Mouse (Mus musculus): ENCODE measurements at regions not wholly inside any gene's neighbourhood (a gene's known extent, or its start where the extent isn't known, plus 50 kb on each side); places are given as distances from the start of the nearest gene placed in this dataset.
A peak's percentile ranks its signal among the peaks of the same experiment; 100 is the strongest.

DNA sequence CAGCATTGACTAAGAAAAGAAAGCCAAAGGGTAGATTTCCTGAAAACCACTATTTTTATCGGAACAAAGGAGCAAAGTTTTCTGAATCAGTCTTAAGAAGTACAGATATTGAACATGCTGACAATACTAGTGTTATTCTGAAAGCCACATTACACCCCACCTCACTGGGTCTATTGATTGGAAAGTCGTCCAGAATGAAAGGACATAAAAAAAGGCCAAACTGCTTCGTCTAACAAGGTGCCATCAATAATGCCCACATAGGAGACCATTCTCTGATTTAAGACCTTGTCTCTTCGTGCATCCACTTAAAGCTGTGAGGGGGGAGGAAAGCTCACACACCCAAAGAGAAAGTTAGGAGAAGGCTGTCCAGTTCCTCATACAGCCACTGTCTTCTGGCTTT lies 89.3 kb upstream of the Paqr3 start:
- no peaks in the 10 kb centered on the region for H3K36me3 ChIP-seq (replicated peaks in 1 of 2; ENCODE audit: control insufficient read depth in 1 of 2, insufficient read depth in 1 of 2, low read length in 1 of 2)
- TF ChIP-seq E2F4 (IDR thresholded peaks at IDR 0.05; ENCODE audit: insufficient replicate concordance, low read depth, low read length) (no peak), IRF4 (IDR thresholded peaks at IDR 0.05; ENCODE audit: low read depth, low read length) (no peak), CHD2 (IDR thresholded peaks at IDR 0.05; ENCODE audit: low read length) (no peak), NELFE (IDR thresholded peaks at IDR 0.05; ENCODE audit: low read depth, low read length) (no peak)
- H3K9me3 ChIP-seq (replicated peaks; ENCODE audit: low read length): no peaks in the 10 kb centered on the region
- H3K9ac ChIP-seq (ENCODE audit: insufficient read depth, low read depth): no peak overlapping the region
- H3K4me3 ChIP-seq (replicated peaks in 1 of 3; ENCODE audit: low read depth in 2 of 3, low read length in 2 of 3, poor library complexity in 1 of 3): no peak overlapping the region
- H3K79me2 ChIP-seq (replicated peaks; ENCODE audit: control insufficient read depth, extremely low read depth, insufficient read depth, poor library complexity, severe bottlenecking): no peaks in the 10 kb centered on the region
- dilution Hi-C loops (cut with MboI; ENCODE audit: extremely low pct_ligation_motif_present, extremely low pct_unique_long_range_greater_than_20kb, low sequenced_read_pairs) (no loop called here), in situ Hi-C loops (cut with MboI; ENCODE audit: low pct_ligation_motif_present, low pct_unique_long_range_greater_than_20kb, low sequenced_read_pairs) (no loop called here)
- H3K27ac ChIP-seq (ENCODE audit: insufficient read depth, low read depth): no peak overlapping the region
- H3K27me3 ChIP-seq (replicated peaks): no peaks in the 10 kb centered on the region
- no peaks in the 10 kb centered on the region; a peak in 1 of 4 replicates for H3K4me1 ChIP-seq (ENCODE audit: control insufficient read depth in 1 of 2, insufficient read depth in 2 of 2)
- H3K4me2 ChIP-seq (ENCODE audit: insufficient read depth, low read depth, poor library complexity, severe bottlenecking): no peak overlapping the region
- no peak for DNase-seq (ENCODE audit: extremely low read depth)

DNA sequence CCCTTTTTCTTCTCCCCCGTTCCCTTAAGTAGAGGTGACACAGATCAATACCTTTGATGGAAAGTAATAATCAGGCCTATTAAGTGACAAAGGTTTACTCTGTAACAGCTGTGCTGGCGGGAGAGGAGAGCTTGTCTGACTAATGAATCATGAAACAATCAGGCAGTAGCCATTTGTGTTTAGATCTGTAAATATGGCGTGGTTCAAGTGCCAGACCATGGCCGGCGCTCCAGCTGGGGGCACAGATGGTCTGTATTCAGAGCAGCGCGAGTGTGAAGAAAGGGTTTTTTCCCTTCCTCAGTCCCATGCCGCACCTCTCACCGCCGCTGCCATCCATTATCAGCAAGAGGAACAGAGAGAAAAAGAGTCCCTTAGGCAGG lies 83.9 kb upstream of the Paqr3 start:
- in situ Hi-C loops (cut with MboI; ENCODE audit: low pct_ligation_motif_present, low pct_unique_long_range_greater_than_20kb, low sequenced_read_pairs): no loop called here
- Histone ChIP-seq H3K27ac (ENCODE audit: insufficient read depth, low read depth) (no peak overlapping the region), H3K36me3 (replicated peaks in 1 of 2; ENCODE audit: control insufficient read depth in 1 of 2, insufficient read depth in 1 of 2, low read length in 1 of 2) (no peaks in the 10 kb centered on the region), H3K27me3 (replicated peaks) (no peaks in the 10 kb centered on the region), H3K9ac (ENCODE audit: insufficient read depth, low read depth) (no peak overlapping the region), H3K4me1 (ENCODE audit: control insufficient read depth in 1 of 2, insufficient read depth in 2 of 2) (peaks cover 0 to 16% of the 10 kb centered on the region in 2 experiments; a peak in 2 of 4 replicates), H3K4me2 (ENCODE audit: insufficient read depth, low read depth, poor library complexity, severe bottlenecking) (no peak overlapping the region), H3K9me3 (replicated peaks; ENCODE audit: low read length) (no peaks in the 10 kb centered on the region), H3K79me2 (replicated peaks; ENCODE audit: control insufficient read depth, extremely low read depth, insufficient read depth, poor library complexity, severe bottlenecking) (no peaks in the 10 kb centered on the region), H3K4me3 (replicated peaks in 1 of 3; ENCODE audit: low read depth in 2 of 3, low read length in 2 of 3, poor library complexity in 1 of 3) (no peak overlapping the region)
- dilution Hi-C loops (cut with MboI; ENCODE audit: extremely low pct_ligation_motif_present, extremely low pct_unique_long_range_greater_than_20kb, low sequenced_read_pairs): no loop called here
- TF ChIP-seq MAZ (IDR thresholded peaks at IDR 0.05; ENCODE audit: low read depth, low read length) (no peak), MAFK (IDR thresholded peaks at IDR 0.05; ENCODE audit: insufficient replicate concordance, low read length) (no peak), POLR2A (IDR thresholded peaks at IDR 0.05; ENCODE audit: low read depth, low read length) (no peak), RCOR1 (conservative IDR thresholded peaks at IDR 0.05; ENCODE audit: low read depth, low read length) (no peak), CTCF (conservative IDR thresholded peaks at IDR 0.05 in 1 of 2, IDR thresholded peaks at IDR 0.05 in 1 of 2; ENCODE audit: low read depth in 2 of 2, low read length in 2 of 2) (no peak), MAX (IDR thresholded peaks at IDR 0.05; ENCODE audit: low read length) (no peak), TBP (conservative IDR thresholded peaks at IDR 0.05; ENCODE audit: low read depth, low read length) (no peak), JUND (conservative IDR thresholded peaks at IDR 0.05; ENCODE audit: low read depth, low read length) (no peak), RAD21 (IDR thresholded peaks at IDR 0.05; ENCODE audit: low read depth, low read length) (no peak; the same call in 1 of the 2 replicates), MXI1 (IDR thresholded peaks at IDR 0.05; ENCODE audit: low read depth, low read length) (no peak), E2F4 (IDR thresholded peaks at IDR 0.05; ENCODE audit: insufficient replicate concordance, low read depth, low read length) (no peak), GABPA (IDR thresholded peaks at IDR 0.05; ENCODE audit: insufficient replicate concordance, low read depth, low read length) (no peak), SMC3 (IDR thresholded peaks at IDR 0.05; ENCODE audit: low read depth, low read length) (no peak)
- peak; percentile 48 for DNase-seq (ENCODE audit: extremely low read depth)
